Mouse (Mus musculus): ENCODE measurements around the gene Gas2l2.

Gas2l2 gene

DNA sequence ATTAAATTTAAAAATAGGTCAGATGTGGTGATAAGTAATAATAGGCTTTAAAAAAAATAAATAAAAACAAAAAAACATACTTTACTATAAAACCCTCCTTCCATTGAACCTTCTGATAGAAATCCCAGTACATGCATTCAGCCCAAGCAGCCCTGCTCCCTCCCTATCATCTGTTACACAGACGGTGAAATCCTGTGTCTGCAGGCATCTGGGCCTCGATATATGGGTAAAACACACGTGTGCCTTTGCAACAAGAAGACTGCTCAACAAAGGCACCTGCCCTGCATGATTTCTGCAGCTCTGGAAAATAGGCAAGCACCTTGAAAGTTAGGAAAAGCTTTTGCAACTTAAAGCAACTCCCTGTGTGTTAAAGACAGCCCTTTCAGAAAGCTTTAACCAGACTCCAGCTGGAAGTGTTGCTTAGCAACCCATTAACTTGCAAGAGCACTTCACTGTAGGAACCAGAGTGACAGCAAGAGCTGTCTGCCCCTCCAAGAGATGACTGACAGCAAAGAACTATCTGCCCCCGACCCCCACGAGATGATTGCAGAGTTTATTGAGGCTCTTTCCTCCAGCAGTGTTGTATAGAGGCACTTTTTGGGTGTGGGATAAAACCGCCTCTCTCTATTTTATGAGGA, 34.3 kb downstream of the Gas2l2 start:
- no peak for DNase-seq (ENCODE audit: low spot score)

GRCm38 (mm10) chr11:83393062-83393461, 36.2 kb downstream of the Gas2l2 start:
- DNase-seq (ENCODE audit: low spot score) = no peak

- DNase-seq (ENCODE audit: low spot score) = no peak
Measured at GRCm38 (mm10) chr11:83383532-83383887, 45.7 kb downstream of the Gas2l2 start.

GRCm38 (mm10) chr11:83382876-83383531, 46.3 kb downstream of the Gas2l2 start:
- no peak for DNase-seq (ENCODE audit: low spot score)

- no peak for DNase-seq (ENCODE audit: low spot score)
Measured at GRCm38 (mm10) chr11:83379745-83380341, 49.4 kb downstream of the Gas2l2 start.
